Mouse (Mus musculus) heart, adult 2 months (tissue): ENCODE measurements around the gene Iqsec1.

ENCODE experiments used
- CTCF ChIP-seq: fragments of 200-600 bp; IDR thresholded peaks from 2 replicates; pipeline ENCODE4 v1.8.1; 2022; ENCODE audit warnings: antibody characterized with exemption, mild to moderate bottlenecking, moderate library complexity
- POLR2A ChIP-seq: fragments of 200-500 bp; IDR thresholded peaks from 2 replicates; pipeline ENCODE4 v1.6.1; 2011; ENCODE audit warnings: mild to moderate bottlenecking, low read depth, low read length, control low read depth; ENCODE audit not compliant: insufficient read depth

- no peak for TF ChIP-seq CTCF
- TF ChIP-seq POLR2A, result no peak
These were observed 18.7 kb upstream of the Iqsec1 start for GRCm38 (mm10) chr6:91007207-91007606.
